Mouse (Mus musculus): ENCODE measurements around the gene Elk4. TPM values are rescaled to one million over a fixed set of nuclear protein-coding genes. Genes with fewer than 3 reads are reported as not detected.

Elk4 gene
- 8.0 and 15.4 TPM in 2 replicates for polyA plus RNA-seq (2015; fragmentation: Nextera tagmentation; extraction: Ambion mirVana)

GRCm38 (mm10) chr1:132007282-132007815 is at the start of gene Elk4:
Gene Elk4, plus strand, starts transcription at chr1:132007607.
- H3K36me3 ChIP-seq = no peaks in the 10 kb centered on the region
- H3K4me2 ChIP-seq = peak within 1 kb of the TSS; percentile 63
- peak within 1 kb of the TSS; percentile 99 for H3K27ac ChIP-seq (replicated peaks)
- H3K9me3 ChIP-seq (replicated peaks) = no peaks in the 10 kb centered on the region
- no peaks in the 10 kb centered on the region for H3K27me3 ChIP-seq (replicated peaks)
- WGBS = under 1% methylated on average over 54 of the region's 61 CpGs
- H3K4me1 ChIP-seq = peaks cover 30% of the 10 kb centered on the region
- H3K9ac ChIP-seq (replicated peaks) = peak within 1 kb of the TSS; percentile 85
- ATAC-seq (ENCODE audit: low FRiP score) = peak; percentile 95
- H3K4me3 ChIP-seq (replicated peaks) = peak within 1 kb of the TSS; percentile 68

- no peak overlapping the region for H3K27ac ChIP-seq (replicated peaks)
- no peaks in the 10 kb centered on the region for H3K9me3 ChIP-seq (replicated peaks)
- peaks cover 19% of the 10 kb centered on the region for H3K27me3 ChIP-seq (replicated peaks)
- no peaks in the 10 kb centered on the region for H3K36me3 ChIP-seq
- no peak overlapping the region for H3K4me3 ChIP-seq (replicated peaks)
- peaks cover 20% of the 10 kb centered on the region for H3K4me1 ChIP-seq
- H3K4me2 ChIP-seq = no peak overlapping the region
- H3K9ac ChIP-seq (replicated peaks) = no peak overlapping the region
- WGBS = 61% methylated on average over 2 of the region's 2 CpGs
- no peak for ATAC-seq (ENCODE audit: low FRiP score)
These were observed 46.4 kb upstream of the Elk4 start for GRCm38 (mm10) chr1:131961004-131961403.

- 0% methylated on average over 31 of the region's 35 CpGs for WGBS
- H3K27ac ChIP-seq (replicated peaks) = no peak within 1 kb of the TSS
- peak; percentile 73 for ATAC-seq (ENCODE audit: low FRiP score)
- peak within 1 kb of the TSS; percentile 82 for H3K4me3 ChIP-seq (replicated peaks)
- peaks cover 20% of the 10 kb centered on the region for H3K4me1 ChIP-seq
- H3K9me3 ChIP-seq (replicated peaks) = no peaks in the 10 kb centered on the region
- H3K36me3 ChIP-seq = no peaks in the 10 kb centered on the region
- peak within 1 kb of the TSS; percentile 100 for H3K4me2 ChIP-seq
- peaks cover 19% of the 10 kb centered on the region for H3K27me3 ChIP-seq (replicated peaks)
- H3K9ac ChIP-seq (replicated peaks) = peak within 1 kb of the TSS; percentile 62
These were observed 44.8 kb upstream of the Elk4 start, which contains the start of gene Slc45a3 for GRCm38 (mm10) chr1:131962606-131963084. Gene Slc45a3, plus strand, starts transcription at chr1:131962967.

GRCm38 (mm10) chr1:131963085-131963951 is 44.1 kb upstream of the Elk4 start:
- under 1% methylated on average over 76 of the region's 76 CpGs for WGBS
- H3K27ac ChIP-seq (replicated peaks) = no peak overlapping the region
- H3K4me3 ChIP-seq (replicated peaks) = peak overlapping the region; percentile 82
- ATAC-seq (ENCODE audit: low FRiP score) = peak; percentile 82
- H3K9me3 ChIP-seq (replicated peaks) = no peaks in the 10 kb centered on the region
- peak overlapping the region; percentile 62 for H3K9ac ChIP-seq (replicated peaks)
- H3K4me2 ChIP-seq = peak overlapping the region; percentile 100
- no peaks in the 10 kb centered on the region for H3K36me3 ChIP-seq
- peaks cover 20% of the 10 kb centered on the region for H3K4me1 ChIP-seq
- H3K27me3 ChIP-seq (replicated peaks) = peaks cover 19% of the 10 kb centered on the region

GRCm38 (mm10) chr1:131964100-131964499 is 43.3 kb upstream of the Elk4 start:
- Histone ChIP-seq H3K27ac (replicated peaks) (no peak overlapping the region), H3K27me3 (replicated peaks) (peaks cover 19% of the 10 kb centered on the region), H3K4me2 (peak overlapping the region; percentile 100; the same call in 1 of the 2 replicates), H3K9me3 (replicated peaks) (no peaks in the 10 kb centered on the region), H3K36me3 (no peaks in the 10 kb centered on the region), H3K9ac (replicated peaks) (no peak overlapping the region), H3K4me1 (peaks cover 20% of the 10 kb centered on the region), H3K4me3 (replicated peaks) (no peak overlapping the region; the same call in 1 of the 2 replicates)
- 27% methylated on average over 5 of the region's 5 CpGs for WGBS
- ATAC-seq (ENCODE audit: low FRiP score) = no peak

GRCm38 (mm10) chr1:131964580-131964979 is 42.8 kb upstream of the Elk4 start:
- Histone ChIP-seq H3K4me1 (peaks cover 20% of the 10 kb centered on the region), H3K36me3 (no peaks in the 10 kb centered on the region), H3K9ac (replicated peaks) (no peak overlapping the region), H3K27ac (replicated peaks) (no peak overlapping the region), H3K4me3 (replicated peaks) (no peak overlapping the region), H3K9me3 (replicated peaks) (no peaks in the 10 kb centered on the region), H3K27me3 (replicated peaks) (peaks cover 19% of the 10 kb centered on the region), H3K4me2 (no peak overlapping the region)
- 81% methylated on average over 7 of the region's 7 CpGs for WGBS
- ATAC-seq (ENCODE audit: low FRiP score) = no peak

- Histone ChIP-seq H3K9me3 (replicated peaks) (no peaks in the 10 kb centered on the region), H3K4me3 (replicated peaks) (no peak overlapping the region), H3K9ac (replicated peaks) (no peak overlapping the region), H3K4me2 (no peak overlapping the region), H3K27ac (replicated peaks) (no peak overlapping the region), H3K4me1 (peaks cover 24% of the 10 kb centered on the region), H3K36me3 (no peaks in the 10 kb centered on the region), H3K27me3 (replicated peaks) (peaks cover 19% of the 10 kb centered on the region)
- no peak for ATAC-seq (ENCODE audit: low FRiP score)
- WGBS = 51% methylated on average over 5 of the region's 5 CpGs
These were observed 41.6 kb upstream of the Elk4 start for GRCm38 (mm10) chr1:131965818-131966217.

GRCm38 (mm10) chr1:131967336-131967735 is 40.1 kb upstream of the Elk4 start:
- WGBS = 84% methylated on average over 7 of the region's 7 CpGs
- H3K4me2 ChIP-seq = no peak overlapping the region
- no peaks in the 10 kb centered on the region for H3K9me3 ChIP-seq (replicated peaks)
- H3K9ac ChIP-seq (replicated peaks) = no peak overlapping the region
- ATAC-seq (ENCODE audit: low FRiP score) = no peak
- no peaks in the 10 kb centered on the region for H3K36me3 ChIP-seq
- H3K27me3 ChIP-seq (replicated peaks) = peaks cover 19% of the 10 kb centered on the region
- H3K4me3 ChIP-seq (replicated peaks) = no peak overlapping the region
- peaks cover 35% of the 10 kb centered on the region for H3K4me1 ChIP-seq
- no peak overlapping the region for H3K27ac ChIP-seq (replicated peaks)

- ATAC-seq (ENCODE audit: low FRiP score) = no peak
- no peak overlapping the region for H3K27ac ChIP-seq (replicated peaks)
- no peak overlapping the region for H3K4me2 ChIP-seq
- no peaks in the 10 kb centered on the region for H3K9me3 ChIP-seq (replicated peaks)
- peaks cover 28% of the 10 kb centered on the region for H3K4me1 ChIP-seq
- H3K36me3 ChIP-seq = no peaks in the 10 kb centered on the region
- no peak overlapping the region for H3K9ac ChIP-seq (replicated peaks)
- H3K27me3 ChIP-seq (replicated peaks) = peaks cover 17% of the 10 kb centered on the region
- H3K4me3 ChIP-seq (replicated peaks) = no peak overlapping the region
- WGBS = 48% methylated on average over 3 of the region's 3 CpGs
These were observed 38.9 kb upstream of the Elk4 start for GRCm38 (mm10) chr1:131968556-131968955.

- H3K36me3 ChIP-seq = no peaks in the 10 kb centered on the region
- peaks cover 24% of the 10 kb centered on the region for H3K4me1 ChIP-seq
- H3K4me3 ChIP-seq (replicated peaks) = no peak overlapping the region
- no peak overlapping the region for H3K4me2 ChIP-seq
- H3K27ac ChIP-seq (replicated peaks) = no peak overlapping the region
- WGBS = 77% methylated on average over 6 of the region's 6 CpGs
- ATAC-seq (ENCODE audit: low FRiP score) = no peak
- peaks cover 14% of the 10 kb centered on the region for H3K27me3 ChIP-seq (replicated peaks)
- no peak overlapping the region for H3K9ac ChIP-seq (replicated peaks)
- no peaks in the 10 kb centered on the region for H3K9me3 ChIP-seq (replicated peaks)
These were observed 38.4 kb upstream of the Elk4 start for GRCm38 (mm10) chr1:131968983-131969382.

GRCm38 (mm10) chr1:131969825-131970224 is 37.6 kb upstream of the Elk4 start:
- H3K9ac ChIP-seq (replicated peaks) = no peak overlapping the region
- no peaks in the 10 kb centered on the region for H3K9me3 ChIP-seq (replicated peaks)
- no peak for ATAC-seq (ENCODE audit: low FRiP score)
- no peaks in the 10 kb centered on the region for H3K36me3 ChIP-seq
- H3K27ac ChIP-seq (replicated peaks) = no peak overlapping the region
- H3K4me2 ChIP-seq = no peak overlapping the region
- peaks cover 21% of the 10 kb centered on the region for H3K4me1 ChIP-seq
- H3K4me3 ChIP-seq (replicated peaks) = no peak overlapping the region
- WGBS = 61% methylated on average over 4 of the region's 4 CpGs
- H3K27me3 ChIP-seq (replicated peaks) = peaks cover 5% of the 10 kb centered on the region

- WGBS = 38% methylated on average over 5 of the region's 5 CpGs
- H3K9ac ChIP-seq (replicated peaks) = no peak overlapping the region
- no peaks in the 10 kb centered on the region for H3K36me3 ChIP-seq
- no peak overlapping the region for H3K27ac ChIP-seq (replicated peaks)
- H3K9me3 ChIP-seq (replicated peaks) = no peaks in the 10 kb centered on the region
- no peak for ATAC-seq (ENCODE audit: low FRiP score)
- H3K4me3 ChIP-seq (replicated peaks) = no peak overlapping the region
- no peak overlapping the region for H3K4me2 ChIP-seq
- H3K4me1 ChIP-seq = peaks cover 21% of the 10 kb centered on the region
- peaks cover 3% of the 10 kb centered on the region; the same call in 1 of the 2 replicates for H3K27me3 ChIP-seq (replicated peaks)
These were observed 37.1 kb upstream of the Elk4 start for GRCm38 (mm10) chr1:131970322-131970660.
